Mouse (Mus musculus) midbrain, embryonic 14.5 days (tissue): ENCODE measurements around the gene Tmem206. TPM values are rescaled to one million over a fixed set of nuclear protein-coding genes. Genes with fewer than 3 reads are reported as not detected.
A peak's percentile ranks its signal among the peaks of the same experiment; 100 is the strongest.

ENCODE experiments used
- ATAC-seq: fragments of 200-750 bp; cut with Nextera tagmentation; 2 replicates; pipeline ENCODE4 v1.8.0; 2017; ENCODE audit warnings: moderate number of reproducible peaks, moderate library complexity; ENCODE audit not compliant: low FRiP score, low TSS enrichment
- DNase-seq: peaks from one replicate; pipeline ENCODE4 v3.0.0-alpha.2; 2015
- H3K27ac ChIP-seq: fragments of 300-500 bp; sonication (generic); replicated peaks from 2 replicates; pipeline ENCODE4 v1.5.1; 2014; ENCODE audit warnings: mild to moderate bottlenecking, low read depth, low read length, moderate library complexity
- H3K27me3 ChIP-seq: fragments of 300-500 bp; sonication (generic); 2 replicates; pipeline ENCODE4 v1.6.1; 2014; ENCODE audit warnings: low read length, control low read depth, mixed read lengths; ENCODE audit not compliant: control insufficient read depth, insufficient read depth
- H3K36me3 ChIP-seq: fragments of 300-500 bp; sonication (generic); 2 replicates; pipeline ENCODE4 v1.6.1; 2014; ENCODE audit warnings: low read length, control low read depth; ENCODE audit not compliant: control insufficient read depth, insufficient read depth
- H3K4me1 ChIP-seq: fragments of 300-500 bp; sonication (generic); 2 replicates; pipeline ENCODE4 v1.6.1; 2014; ENCODE audit warnings: mild to moderate bottlenecking, antibody characterized with exemption, low read length, control low read depth; ENCODE audit not compliant: control insufficient read depth, insufficient read depth
- H3K4me2 ChIP-seq: fragments of 300-500 bp; sonication (generic); 2 replicates; pipeline ENCODE4 v1.6.1; 2014; ENCODE audit warnings: mild to moderate bottlenecking, low read length, moderate library complexity
- H3K4me3 ChIP-seq: fragments of 300-500 bp; sonication (generic); replicated peaks from 2 replicates; pipeline ENCODE4 v1.5.1; 2014; ENCODE audit warnings: low read depth, low read length
- H3K9ac ChIP-seq: fragments of 300-500 bp; sonication (generic); replicated peaks from 2 replicates; pipeline ENCODE4 v1.6.1; 2014; ENCODE audit warnings: mild to moderate bottlenecking, low read length, moderate library complexity
- H3K9me3 ChIP-seq: fragments of 300-500 bp; sonication (generic); 2 replicates; pipeline ENCODE4 v1.6.1; 2016; ENCODE audit warnings: low read length, control low read depth, mixed read lengths; ENCODE audit not compliant: control insufficient read depth
- WGBS: fragments of 180-500 bp; shearing (Covaris S2); extraction: QIAGEN DNeasy Blood & Tissue Kit; methylation state at CpG from one replicate; pipeline ENCODE4 v1.1.7; 2014; 5-methylcytosine and 5-hydroxymethylcytosine counted together
- polyA plus RNA-seq: library from polyadenylated mRNA; unstranded; fragments of >200 nt; fragmentation: Nextera tagmentation; extraction: Ambion mirVana; gene quantifications from 2 replicates; pipeline ENCODE4 v1.2.1, GENCODE M21; 2014

The Tmem206 gene
- polyA plus RNA-seq, 1 experiment from 2014 or later: 47.1 TPM

GRCm38 (mm10) chr1:191378080-191378479 lies 52.4 kb downstream of the Tmem206 start:
- Histone ChIP-seq H3K4me2 (no peak overlapping the region), H3K9me3 (no peaks in the 10 kb centered on the region), H3K4me3 (no peak overlapping the region), H3K9ac (no peak overlapping the region), H3K27ac (no peak overlapping the region), H3K36me3 (no peaks in the 10 kb centered on the region), H3K27me3 (no peaks in the 10 kb centered on the region), H3K4me1 (no peaks in the 10 kb centered on the region)
- DNase-seq (no peak), ATAC-seq (no peak)
- WGBS: 96% methylated on average over 2 of the region's 2 CpGs

- Histone ChIP-seq H3K9me3 (no peaks in the 10 kb centered on the region), H3K4me3 (no peak overlapping the region), H3K9ac (no peak overlapping the region), H3K4me1 (no peaks in the 10 kb centered on the region), H3K27ac (no peak overlapping the region), H3K4me2 (no peak overlapping the region), H3K27me3 (no peaks in the 10 kb centered on the region), H3K36me3 (no peaks in the 10 kb centered on the region)
- WGBS: 92% methylated on average over 3 of the region's 3 CpGs
- DNase-seq (no peak), ATAC-seq (no peak)
Observed at GRCm38 (mm10) chr1:191380843-191381242, 55.1 kb downstream of the Tmem206 start.

GRCm38 (mm10) chr1:191381955-191382736 lies 56.4 kb downstream of the Tmem206 start:
- H3K27ac ChIP-seq: peak overlapping the region; percentile 43; the same call in 1 of the 2 replicates
- H3K9me3 ChIP-seq: no peaks in the 10 kb centered on the region
- no peak overlapping the region for H3K4me3 ChIP-seq
- no peaks in the 10 kb centered on the region for H3K27me3 ChIP-seq
- ATAC-seq (no peak), DNase-seq (peak; percentile 17)
- H3K4me1 ChIP-seq: no peaks in the 10 kb centered on the region
- H3K4me2 ChIP-seq: no peak overlapping the region
- H3K36me3 ChIP-seq: no peaks in the 10 kb centered on the region
- H3K9ac ChIP-seq: no peak overlapping the region
- 80% methylated on average over 11 of the region's 11 CpGs for WGBS

GRCm38 (mm10) chr1:191384786-191385430 lies 59.2 kb downstream of the Tmem206 start:
- WGBS: 97% methylated on average over 10 of the region's 10 CpGs
- Histone ChIP-seq H3K36me3 (no peaks in the 10 kb centered on the region), H3K9me3 (no peaks in the 10 kb centered on the region), H3K9ac (no peak overlapping the region), H3K27me3 (no peaks in the 10 kb centered on the region), H3K4me2 (no peak overlapping the region), H3K27ac (no peak overlapping the region), H3K4me3 (no peak overlapping the region), H3K4me1 (no peaks in the 10 kb centered on the region)
- ATAC-seq: no peak
- no peak for DNase-seq

- WGBS: 18% methylated on average over 3 of the region's 3 CpGs
- no peak for ATAC-seq
Observed at GRCm38 (mm10) chr1:191391311-191391710, 65.6 kb downstream of the Tmem206 start.

GRCm38 (mm10) chr1:191393536-191393935 lies 67.8 kb downstream of the Tmem206 start:
- H3K4me2 ChIP-seq: no peak overlapping the region
- no peak overlapping the region for H3K9ac ChIP-seq
- H3K36me3 ChIP-seq: no peaks in the 10 kb centered on the region
- no peak overlapping the region for H3K27ac ChIP-seq
- H3K4me3 ChIP-seq: no peak overlapping the region
- no peak for DNase-seq
- ATAC-seq: no peak
- 0 out of 2 replicates have a peak, but pooled peaks cover 7% of the 10 kb centered on the region for H3K27me3 ChIP-seq
- WGBS: 93% methylated on average over 3 of the region's 3 CpGs
- no peaks in the 10 kb centered on the region for H3K9me3 ChIP-seq
- H3K4me1 ChIP-seq: 0 out of 2 replicates have a peak, but pooled peaks cover 2% of the 10 kb centered on the region

More at GRCm38 (mm10) chr1:191391311-191391710, 65.6 kb downstream of the Tmem206 start:
- no peaks in the 10 kb centered on the region for H3K9me3 ChIP-seq
- H3K9ac ChIP-seq: no peak overlapping the region
- H3K36me3 ChIP-seq: no peaks in the 10 kb centered on the region
- no peak overlapping the region for H3K4me3 ChIP-seq
- H3K4me2 ChIP-seq: no peak overlapping the region
- DNase-seq: peak; percentile 83
- H3K27me3 ChIP-seq: 0 out of 2 replicates have a peak, but pooled peaks cover 7% of the 10 kb centered on the region
- H3K27ac ChIP-seq: no peak overlapping the region
- no peaks in the 10 kb centered on the region for H3K4me1 ChIP-seq

GRCm38 (mm10) chr1:191394126-191394525 lies 68.4 kb downstream of the Tmem206 start:
- H3K4me1 ChIP-seq: 0 out of 2 replicates have a peak, but pooled peaks cover 2% of the 10 kb centered on the region
- no peaks in the 10 kb centered on the region for H3K9me3 ChIP-seq
- WGBS: 69% methylated on average over 2 of the region's 2 CpGs
- H3K36me3 ChIP-seq: no peaks in the 10 kb centered on the region
- H3K4me2 ChIP-seq: no peak overlapping the region
- no peak overlapping the region; the same call in 1 of the 2 replicates for H3K9ac ChIP-seq
- H3K4me3 ChIP-seq: no peak overlapping the region
- 0 out of 2 replicates have a peak, but pooled peaks cover 7% of the 10 kb centered on the region for H3K27me3 ChIP-seq
- no peak overlapping the region for H3K27ac ChIP-seq
- ATAC-seq (no peak), DNase-seq (peak; percentile 27)

- H3K4me3 ChIP-seq: no peak overlapping the region
- H3K4me2 ChIP-seq: peak overlapping the region; percentile 64
- no peak overlapping the region for H3K9ac ChIP-seq
- 65% methylated on average over 1 of the region's 1 CpGs for WGBS
- DNase-seq: no peak
- no peak for ATAC-seq
- H3K27me3 ChIP-seq: 0 out of 2 replicates have a peak, but pooled peaks cover 7% of the 10 kb centered on the region
- no peak overlapping the region for H3K27ac ChIP-seq
- H3K4me1 ChIP-seq: 0 out of 2 replicates have a peak, but pooled peaks cover 2% of the 10 kb centered on the region
- no peaks in the 10 kb centered on the region for H3K36me3 ChIP-seq
- H3K9me3 ChIP-seq: no peaks in the 10 kb centered on the region
Observed at GRCm38 (mm10) chr1:191395200-191395599, 69.5 kb downstream of the Tmem206 start.
